Mouse (Mus musculus): ENCODE results near the gene Col24a1. TPM values are rescaled to one million over a fixed set of nuclear protein-coding genes. Genes with fewer than 3 reads are reported as not detected.

The Col24a1 gene
- polyA plus RNA-seq, 1 experiment from 2014 or later, result 2.0 TPM

DNA sequence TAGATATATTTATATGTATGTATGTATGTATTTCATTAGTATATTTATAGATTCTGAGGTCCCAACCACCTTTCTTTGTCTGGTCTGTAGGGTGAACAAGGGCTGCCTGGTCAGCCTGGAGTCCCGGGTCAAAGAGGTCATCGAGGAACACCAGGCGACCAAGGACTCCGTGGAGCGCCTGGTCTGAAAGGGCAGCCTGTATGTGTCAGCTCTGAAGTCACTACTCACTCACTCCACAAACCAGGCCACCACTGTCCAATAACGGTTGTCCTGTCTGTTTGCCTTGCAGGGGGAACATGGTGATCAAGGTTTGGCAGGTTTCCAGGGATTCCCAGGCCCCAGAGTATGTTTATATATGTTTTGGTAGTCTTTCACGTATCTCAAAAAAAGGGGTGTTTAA, 216.3 kb downstream of the Col24a1 start:
- no peak overlapping the region for H3K27ac ChIP-seq
- no peaks in the 10 kb centered on the region for H3K9me3 ChIP-seq
- ATAC-seq (ENCODE audit: insufficient number of reproducible peaks, insufficient read depth, low FRiP score, low TSS enrichment, low read depth), result no peak
- WGBS, result 77% methylated on average over 7 of the region's 7 CpGs
- no peak overlapping the region for H3K4me2 ChIP-seq
- no peak overlapping the region for H3K4me3 ChIP-seq (replicated peaks)
- H3K4me1 ChIP-seq (replicated peaks), result no peaks in the 10 kb centered on the region
- H3K9ac ChIP-seq (replicated peaks), result no peak overlapping the region
- no peaks in the 10 kb centered on the region for H3K27me3 ChIP-seq
- H3K36me3 ChIP-seq, result no peaks in the 10 kb centered on the region

DNA sequence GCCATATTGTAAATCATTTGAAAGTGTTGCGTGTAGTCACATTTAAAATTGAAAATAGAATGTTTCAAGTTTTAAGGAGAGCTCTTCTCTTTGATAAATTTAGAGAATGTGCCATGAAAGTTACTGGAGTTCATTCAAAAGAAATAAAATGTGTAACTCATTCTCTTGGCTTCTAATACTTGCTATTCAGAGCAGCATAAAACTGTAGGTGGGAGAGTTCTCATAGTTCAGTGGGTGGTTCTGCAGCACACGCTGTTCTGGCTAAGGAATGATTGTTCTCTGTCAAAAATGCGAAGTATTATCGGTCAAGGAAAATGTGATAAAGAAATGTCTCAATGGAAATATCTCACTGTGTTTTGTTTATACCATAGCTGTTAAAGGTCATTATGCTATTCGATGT, 221.9 kb downstream of the Col24a1 start:
- no peak overlapping the region for H3K27ac ChIP-seq
- H3K4me3 ChIP-seq (replicated peaks), result no peak overlapping the region
- H3K9ac ChIP-seq (replicated peaks), result no peak overlapping the region
- H3K4me1 ChIP-seq (replicated peaks), result 0 out of 2 replicates have a peak, but pooled peaks cover 7% of the 10 kb centered on the region
- no peak overlapping the region for H3K4me2 ChIP-seq
- no peak for ATAC-seq (ENCODE audit: insufficient number of reproducible peaks, insufficient read depth, low FRiP score, low TSS enrichment, low read depth)
- WGBS, result 90% methylated on average over 5 of the region's 5 CpGs
- no peaks in the 10 kb centered on the region for H3K9me3 ChIP-seq
- H3K27me3 ChIP-seq, result no peaks in the 10 kb centered on the region
- no peaks in the 10 kb centered on the region for H3K36me3 ChIP-seq

DNA sequence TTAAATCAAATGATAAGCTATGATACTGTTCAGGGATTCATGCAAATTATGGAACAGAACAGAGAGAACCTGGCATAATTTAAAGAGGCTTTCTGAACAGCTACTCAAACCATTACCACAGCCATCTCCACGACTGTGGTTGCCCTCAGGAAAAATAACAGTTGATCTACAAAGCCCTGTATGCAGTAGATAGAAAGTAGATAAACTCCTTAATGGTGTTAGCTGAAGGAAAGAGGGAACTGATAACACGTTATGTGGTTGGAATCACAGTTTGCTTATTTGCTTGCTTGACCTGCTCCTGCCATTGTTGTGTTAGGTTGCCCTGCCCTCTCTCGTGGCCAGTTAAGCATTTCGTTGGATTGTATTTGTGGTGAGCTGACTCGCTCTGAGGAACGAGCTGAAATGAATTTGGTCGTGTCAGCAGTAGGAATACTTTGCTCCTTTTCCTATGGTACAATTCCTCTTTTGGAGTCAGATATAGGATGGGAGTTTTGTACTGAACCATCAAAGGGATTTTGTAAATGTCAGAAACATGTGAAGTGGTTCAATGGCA, 229.3 kb downstream of the Col24a1 start:
- 85% methylated on average over 7 of the region's 7 CpGs for WGBS
- ATAC-seq (ENCODE audit: insufficient number of reproducible peaks, insufficient read depth, low FRiP score, low TSS enrichment, low read depth), result no peak

DNA sequence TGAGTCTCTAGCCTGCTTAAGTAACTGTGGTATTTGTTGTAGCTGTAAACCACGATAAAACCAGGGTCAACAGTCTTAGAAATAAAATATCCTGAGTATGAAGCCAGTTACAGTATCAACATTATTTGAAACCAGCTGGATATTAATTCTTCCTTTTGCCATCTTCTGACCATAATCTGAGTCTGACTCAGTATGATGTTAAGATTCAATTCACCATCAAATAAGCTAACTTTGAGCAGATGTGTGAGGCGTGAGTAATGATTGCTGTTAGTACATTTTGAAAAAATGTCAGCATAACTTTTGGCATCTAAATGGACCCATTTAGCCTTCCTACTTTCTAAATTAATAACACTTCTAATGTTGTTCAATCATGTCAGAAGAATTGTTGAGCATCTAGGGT, 230.0 kb downstream of the Col24a1 start:
- no peak overlapping the region for H3K4me2 ChIP-seq
- H3K9ac ChIP-seq (replicated peaks), result no peak overlapping the region
- H3K27ac ChIP-seq, result no peak overlapping the region
- H3K4me1 ChIP-seq (replicated peaks), result no peaks in the 10 kb centered on the region
- H3K27me3 ChIP-seq, result no peaks in the 10 kb centered on the region
- WGBS, result 85% methylated on average over 2 of the region's 2 CpGs
- ATAC-seq (ENCODE audit: insufficient number of reproducible peaks, insufficient read depth, low FRiP score, low TSS enrichment, low read depth), result no peak
- no peaks in the 10 kb centered on the region for H3K36me3 ChIP-seq
- 0 out of 2 replicates have a peak, but pooled peaks cover 2% of the 10 kb centered on the region for H3K9me3 ChIP-seq
- H3K4me3 ChIP-seq (replicated peaks), result no peak overlapping the region

More for the DNA sequence above, 229.3 kb downstream of the Col24a1 start:
- no peak overlapping the region for H3K27ac ChIP-seq
- no peaks in the 10 kb centered on the region for H3K27me3 ChIP-seq
- no peaks in the 10 kb centered on the region for H3K36me3 ChIP-seq
- H3K4me3 ChIP-seq (replicated peaks), result no peak overlapping the region
- 0 out of 2 replicates have a peak, but pooled peaks cover 2% of the 10 kb centered on the region for H3K9me3 ChIP-seq
- H3K4me2 ChIP-seq, result no peak overlapping the region
- 0 out of 2 replicates have a peak, but pooled peaks cover 7% of the 10 kb centered on the region for H3K4me1 ChIP-seq (replicated peaks)
- no peak overlapping the region for H3K9ac ChIP-seq (replicated peaks)

DNA sequence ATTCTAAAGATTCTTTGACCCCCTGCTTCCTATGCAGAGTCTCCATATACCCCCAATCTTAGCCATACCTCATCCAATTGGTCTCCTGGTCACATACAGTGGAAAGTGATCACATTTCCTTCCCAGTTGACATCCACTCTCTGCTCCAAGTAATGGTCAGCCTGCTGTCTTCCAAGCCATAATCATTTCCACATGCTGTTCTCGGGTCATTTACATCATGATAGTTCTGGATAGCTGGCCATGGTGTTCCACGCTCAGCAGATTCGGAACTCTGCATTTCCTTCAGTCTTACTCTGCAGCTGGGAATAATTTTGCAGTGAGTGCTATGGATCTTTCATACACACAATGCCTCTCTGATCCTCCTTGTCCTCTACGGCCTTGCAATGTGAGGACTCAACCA, 233.0 kb downstream of the Col24a1 start:
- H3K4me2 ChIP-seq, result no peak overlapping the region
- WGBS, result 43% methylated on average over 4 of the region's 4 CpGs
- no peaks in the 10 kb centered on the region for H3K36me3 ChIP-seq
- H3K9me3 ChIP-seq, result no peaks in the 10 kb centered on the region
- no peak overlapping the region for H3K27ac ChIP-seq
- no peak overlapping the region for H3K9ac ChIP-seq (replicated peaks)
- H3K27me3 ChIP-seq, result no peaks in the 10 kb centered on the region
- H3K4me1 ChIP-seq (replicated peaks), result no peaks in the 10 kb centered on the region
- no peak for ATAC-seq (ENCODE audit: insufficient number of reproducible peaks, insufficient read depth, low FRiP score, low TSS enrichment, low read depth)
- no peak overlapping the region for H3K4me3 ChIP-seq (replicated peaks)

DNA sequence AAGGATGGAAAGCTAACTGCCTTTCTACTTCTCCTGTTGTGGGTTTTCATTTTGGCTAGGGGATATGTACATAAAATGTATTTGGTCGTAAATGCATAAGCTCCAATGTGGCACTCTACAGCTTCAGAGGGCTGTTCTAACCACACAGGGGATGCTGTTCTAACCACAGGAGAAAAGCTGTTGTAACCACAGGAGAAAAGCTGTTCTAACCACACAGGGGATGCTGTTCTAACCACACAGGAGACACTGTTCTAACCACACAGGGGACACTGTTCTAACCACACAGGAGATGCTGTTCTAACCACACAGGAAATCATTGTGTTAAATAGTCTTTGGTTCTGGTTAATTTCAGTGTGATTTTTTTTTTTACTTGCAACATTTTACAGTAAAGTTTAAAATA, 245.6 kb downstream of the Col24a1 start:
- Histone ChIP-seq H3K4me1 (replicated peaks) (no peaks in the 10 kb centered on the region), H3K4me3 (replicated peaks) (no peak overlapping the region), H3K36me3 (no peaks in the 10 kb centered on the region), H3K27me3 (no peaks in the 10 kb centered on the region), H3K9ac (replicated peaks) (no peak overlapping the region), H3K27ac (no peak overlapping the region), H3K9me3 (0 out of 2 replicates have a peak, but pooled peaks cover 2% of the 10 kb centered on the region), H3K4me2 (no peak overlapping the region)
- no peak for ATAC-seq (ENCODE audit: insufficient number of reproducible peaks, insufficient read depth, low FRiP score, low TSS enrichment, low read depth)
- 78% methylated on average over 1 of the region's 1 CpGs for WGBS

DNA sequence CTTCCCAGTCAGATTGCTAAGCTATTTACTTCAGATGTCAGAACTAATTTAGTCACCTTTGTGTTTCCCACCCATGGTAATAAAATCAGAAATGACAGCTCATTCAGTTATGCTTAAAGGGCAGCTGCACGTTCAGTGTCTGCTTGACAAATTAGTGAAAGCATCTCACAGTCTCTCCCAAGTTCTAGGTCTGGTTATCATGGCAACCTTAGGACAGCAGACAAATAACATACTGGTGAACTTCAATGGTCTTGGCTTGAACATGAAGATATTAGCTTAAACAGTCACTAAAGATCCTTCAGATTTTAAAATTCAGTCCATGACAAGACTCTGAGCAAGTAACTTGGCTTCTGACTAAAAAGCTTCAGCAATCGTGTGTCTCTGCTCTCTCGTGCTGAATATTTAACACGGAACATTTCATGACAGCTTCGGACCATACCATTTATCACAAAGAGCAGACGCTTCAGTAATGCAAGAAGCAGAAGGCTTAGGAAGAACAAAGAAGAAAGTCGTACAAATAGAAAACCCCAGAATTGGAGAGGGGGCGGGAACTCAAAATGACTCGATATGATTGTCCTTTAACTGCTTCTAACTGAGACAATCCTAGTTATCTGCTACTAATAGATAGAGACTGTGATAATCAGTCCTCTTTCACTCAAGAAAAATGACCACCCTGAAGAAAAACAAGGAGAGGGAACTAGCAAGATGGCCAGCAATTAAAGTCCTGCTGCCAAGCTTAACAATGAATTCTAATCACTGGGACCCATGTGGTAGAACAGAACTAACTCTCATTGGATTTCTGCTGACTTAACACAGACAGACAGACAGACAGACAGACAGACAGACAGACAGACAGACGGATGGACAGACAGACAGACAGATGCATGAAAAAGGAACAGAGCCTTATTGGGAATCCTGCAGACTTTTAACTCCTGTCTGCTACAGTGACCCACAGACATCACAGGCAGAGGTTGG, 256.5 kb downstream of the Col24a1 start:
- Histone ChIP-seq H3K9ac (replicated peaks) (no peak overlapping the region), H3K9me3 (no peaks in the 10 kb centered on the region)
- WGBS, result 76% methylated on average over 10 of the region's 10 CpGs

DNA sequence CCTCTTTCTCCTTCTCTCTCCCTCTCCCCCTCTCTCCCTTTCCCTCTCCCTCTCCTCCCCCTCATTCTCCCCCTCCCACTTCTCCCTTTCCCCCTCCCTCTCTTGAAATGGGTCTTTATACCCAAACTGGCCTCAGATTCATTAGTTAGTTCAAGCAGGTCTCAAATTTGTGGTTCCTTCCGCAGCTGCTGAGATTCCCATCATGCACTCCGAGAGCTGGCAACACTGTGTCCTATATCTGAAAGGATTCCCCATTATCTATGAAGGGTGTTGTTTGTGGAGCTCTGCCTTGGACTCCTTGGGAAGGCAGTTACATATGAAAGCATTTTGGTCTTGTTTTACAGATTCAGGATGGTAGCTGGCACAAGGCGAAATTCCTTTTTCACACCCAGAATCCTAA, 257.9 kb downstream of the Col24a1 start:
- no peak overlapping the region for H3K27ac ChIP-seq
- no peaks in the 10 kb centered on the region for H3K36me3 ChIP-seq
- ATAC-seq (ENCODE audit: insufficient number of reproducible peaks, insufficient read depth, low FRiP score, low TSS enrichment, low read depth), result no peak
- 65% methylated on average over 3 of the region's 3 CpGs for WGBS
- H3K4me1 ChIP-seq (replicated peaks), result peaks cover 8% of the 10 kb centered on the region; the same call in 1 of the 2 replicates
- H3K27me3 ChIP-seq, result no peaks in the 10 kb centered on the region
- no peak overlapping the region for H3K9ac ChIP-seq (replicated peaks)
- no peak overlapping the region for H3K4me2 ChIP-seq
- no peak overlapping the region for H3K4me3 ChIP-seq (replicated peaks)
- H3K9me3 ChIP-seq, result no peaks in the 10 kb centered on the region

More for the DNA sequence above, 256.5 kb downstream of the Col24a1 start:
- H3K27me3 ChIP-seq, result no peaks in the 10 kb centered on the region
- peaks cover 8% of the 10 kb centered on the region; the same call in 1 of the 2 replicates for H3K4me1 ChIP-seq (replicated peaks)
- H3K4me3 ChIP-seq (replicated peaks), result no peak overlapping the region
- no peaks in the 10 kb centered on the region for H3K36me3 ChIP-seq
- ATAC-seq (ENCODE audit: insufficient number of reproducible peaks, insufficient read depth, low FRiP score, low TSS enrichment, low read depth), result no peak
- H3K27ac ChIP-seq, result no peak overlapping the region
- H3K4me2 ChIP-seq, result no peak overlapping the region

DNA sequence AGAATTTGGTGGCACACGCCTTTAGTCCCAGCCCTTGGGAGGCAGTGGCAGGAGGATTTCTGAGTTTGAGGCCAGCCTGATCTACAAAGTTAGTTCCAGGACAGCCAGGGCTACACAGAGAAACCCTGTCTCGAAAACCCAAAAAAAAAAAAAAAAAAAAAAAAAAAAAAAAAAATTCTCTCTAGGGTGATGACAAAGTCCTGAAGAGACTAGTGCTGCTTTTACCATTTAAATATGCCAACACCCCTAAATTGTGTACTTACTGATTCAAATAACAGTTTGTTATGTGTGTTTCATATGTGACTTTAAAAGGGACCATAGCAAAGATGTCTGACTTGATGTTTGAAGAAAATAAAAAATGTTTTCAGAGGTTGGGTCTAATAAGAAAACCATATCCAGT, 262.1 kb downstream of the Col24a1 start:
- ATAC-seq (ENCODE audit: insufficient number of reproducible peaks, insufficient read depth, low FRiP score, low TSS enrichment, low read depth), result no peak
- 0 out of 2 replicates have a peak, but pooled peaks cover 3% of the 10 kb centered on the region for H3K9me3 ChIP-seq
- no peak overlapping the region for H3K4me2 ChIP-seq
- 84% methylated on average over 2 of the region's 2 CpGs for WGBS
- no peak overlapping the region for H3K27ac ChIP-seq
- H3K4me3 ChIP-seq (replicated peaks), result no peak overlapping the region
- peaks cover 11% of the 10 kb centered on the region for H3K4me1 ChIP-seq (replicated peaks)
- no peaks in the 10 kb centered on the region for H3K27me3 ChIP-seq
- no peak overlapping the region for H3K9ac ChIP-seq (replicated peaks)
- no peaks in the 10 kb centered on the region for H3K36me3 ChIP-seq

DNA sequence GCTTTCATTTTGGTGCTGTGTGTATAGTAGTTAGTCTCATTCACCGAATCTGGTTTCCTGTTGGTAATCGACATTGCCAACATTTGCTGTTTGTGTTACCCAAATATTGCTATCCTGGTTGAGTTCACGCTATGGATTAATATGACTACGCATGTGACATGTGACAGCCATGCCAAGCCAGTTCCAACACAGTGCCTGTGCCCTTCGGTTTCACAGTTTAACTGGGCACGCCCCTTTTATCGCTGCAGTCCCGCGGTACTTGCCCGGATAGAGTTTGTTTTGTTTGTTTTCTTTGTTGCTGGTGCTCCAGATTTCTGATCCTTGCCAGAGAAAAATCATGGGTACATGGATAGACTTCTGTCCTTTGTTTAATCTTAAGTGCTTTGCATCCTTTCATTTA, 263.9 kb downstream of the Col24a1 start:
- Histone ChIP-seq H3K9me3 (0 out of 2 replicates have a peak, but pooled peaks cover 3% of the 10 kb centered on the region), H3K4me1 (replicated peaks) (peaks cover 7% of the 10 kb centered on the region), H3K36me3 (no peaks in the 10 kb centered on the region), H3K9ac (replicated peaks) (no peak overlapping the region), H3K4me2 (no peak overlapping the region), H3K27ac (no peak overlapping the region), H3K4me3 (replicated peaks) (no peak overlapping the region), H3K27me3 (no peaks in the 10 kb centered on the region)
- no peak for ATAC-seq (ENCODE audit: insufficient number of reproducible peaks, insufficient read depth, low FRiP score, low TSS enrichment, low read depth)
- WGBS, result 95% methylated on average over 10 of the region's 10 CpGs

DNA sequence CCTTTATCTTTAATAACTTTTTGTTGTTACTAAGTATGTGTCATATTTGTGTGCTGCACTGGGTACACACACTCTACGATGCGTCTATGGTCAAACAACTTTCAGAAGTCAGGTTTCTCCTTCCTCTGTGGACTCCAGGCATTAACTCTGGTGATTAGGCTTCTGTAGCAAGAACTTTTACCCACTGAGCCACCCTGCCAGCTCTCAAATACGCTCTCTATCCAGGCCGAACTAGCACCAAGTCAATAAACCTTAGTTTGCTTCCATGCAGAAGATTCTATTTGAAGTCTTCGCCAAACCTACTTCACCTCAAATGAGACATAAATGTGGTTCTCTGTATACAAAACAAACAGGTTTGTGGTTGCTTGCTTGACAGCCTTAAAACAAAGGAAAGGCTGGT, 267.4 kb downstream of the Col24a1 start:
- H3K4me2 ChIP-seq, result no peak overlapping the region
- 91% methylated on average over 5 of the region's 5 CpGs for WGBS
- no peaks in the 10 kb centered on the region for H3K36me3 ChIP-seq
- no peak overlapping the region for H3K4me3 ChIP-seq (replicated peaks)
- no peak overlapping the region for H3K27ac ChIP-seq
- peaks cover 7% of the 10 kb centered on the region for H3K4me1 ChIP-seq (replicated peaks)
- H3K27me3 ChIP-seq, result no peaks in the 10 kb centered on the region
- peaks cover 16% of the 10 kb centered on the region for H3K9me3 ChIP-seq
- H3K9ac ChIP-seq (replicated peaks), result no peak overlapping the region
- ATAC-seq (ENCODE audit: insufficient number of reproducible peaks, insufficient read depth, low FRiP score, low TSS enrichment, low read depth), result no peak
